Mouse (Mus musculus): ENCODE measurements around the gene Morc3.

The Morc3 gene

GRCm38 (mm10) chr16:93923788-93924187 lies 91.9 kb downstream of the Morc3 start:
- DNase-seq: no peak
